In the genomic region with DNA sequence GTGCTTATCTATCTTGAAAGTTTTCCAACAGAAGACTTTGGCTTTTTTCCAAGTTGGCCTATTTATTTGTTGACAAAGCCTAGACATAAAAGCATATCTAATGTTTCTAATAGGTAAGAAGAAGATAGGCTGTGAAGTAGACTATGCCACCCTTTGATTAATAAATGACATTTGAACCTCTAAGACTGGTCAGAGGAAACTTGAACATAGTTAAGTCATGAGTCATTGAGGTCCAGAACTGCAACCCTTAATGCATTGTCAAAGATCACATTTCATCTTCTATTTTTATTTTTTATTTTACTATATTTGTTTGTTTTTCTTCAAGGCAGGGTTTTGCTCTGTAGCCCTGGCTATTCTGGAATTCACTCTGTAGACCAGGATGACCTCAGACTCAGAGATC, we compare ENCODE assay signal across 15 mouse cellular contexts. TPM values are rescaled to one million over a fixed set of nuclear protein-coding genes. Genes with fewer than 3 reads are reported as not detected.
DNase-seq lines count a peak whose midpoint lies in the region; ATAC-seq and TF ChIP-seq lines count a peak whose summit lies in the region.
"Had no signal": no experiment of that assay in that cellular context is flagged by ENCODE, and none has a peak within 500 bp of the region (broad histone marks: within the 10 kb centered on the region; RNA-seq: fewer than 3 reads in every experiment).

No protein-coding gene starts in this region.

- no peak for TF ChIP-seq CTCF in kidney, adult 2 months (conservative IDR thresholded peaks at IDR 0.05; ENCODE audit: insufficient read depth, insufficient read length, low read depth, low read length)
- TF ChIP-seq CTCF in lung, postnatal 0 days (IDR thresholded peaks at IDR 0.05) = no peak

- H3K9me3 ChIP-seq in lung, postnatal 0 days (ENCODE audit: low read length) = no peaks in the 10 kb centered on the region
- H3K9me3 ChIP-seq in forebrain, embryonic 12.5 days = no peaks in the 10 kb centered on the region
- H3K9me3 ChIP-seq: embryonic facial prominence, embryonic 12.5 days; hindbrain, embryonic 10.5 days had no signal

- H3K4me1 ChIP-seq in kidney, adult 2 months (ENCODE audit: control insufficient read depth, insufficient read depth, low read length) = peaks cover 11% of the 10 kb centered on the region
- H3K4me1 ChIP-seq in lung, postnatal 0 days (ENCODE audit: insufficient read depth, low read depth, low read length) = no peaks in the 10 kb centered on the region
- no peaks in the 10 kb centered on the region; the same call in none of the 2 replicates for H3K4me1 ChIP-seq in forebrain, embryonic 12.5 days
- H3K4me1 ChIP-seq: embryonic facial prominence, embryonic 12.5 days; hindbrain, embryonic 10.5 days had no signal

- no peak overlapping the region for H3K4me2 ChIP-seq in lung, postnatal 0 days (replicated peaks; ENCODE audit: low read depth, low read length)
- H3K4me2 ChIP-seq in forebrain, embryonic 12.5 days = no peak overlapping the region
- H3K4me2 ChIP-seq: embryonic facial prominence, embryonic 12.5 days; heart, embryonic 11.5 days; hindbrain, embryonic 14.5 days had no signal

- no peak for TF ChIP-seq POLR2A in kidney, adult 2 months (IDR thresholded peaks at IDR 0.05; ENCODE audit: low read depth, low read length)

- no peak overlapping the region for H3K4me3 ChIP-seq in kidney, adult 2 months (ENCODE audit: insufficient read depth, low read depth, low read length)
- no peak overlapping the region for H3K4me3 ChIP-seq in lung, postnatal 0 days (ENCODE audit: low read depth, low read length)
- H3K4me3 ChIP-seq in forebrain, embryonic 12.5 days (replicated peaks) = no peak overlapping the region
- H3K4me3 ChIP-seq: embryonic facial prominence, embryonic 12.5 days; hindbrain, embryonic 10.5 days had no signal

- no peak overlapping the region for H3K9ac ChIP-seq in lung, postnatal 0 days (replicated peaks; ENCODE audit: low read depth)
- H3K9ac ChIP-seq in forebrain, embryonic 12.5 days = no peak overlapping the region
- H3K9ac ChIP-seq: embryonic facial prominence, embryonic 12.5 days; hindbrain, embryonic 14.5 days had no signal

- peak; percentile 53 for ATAC-seq in lung, postnatal 0 days
- ATAC-seq in forebrain, embryonic 12.5 days (ENCODE audit: low FRiP score) = no peak
- ATAC-seq: forebrain, embryonic 16.5 days had no signal

- TF ChIP-seq EP300 in lung, postnatal 0 days (IDR thresholded peaks at IDR 0.05) = no peak

- H3K27ac ChIP-seq in kidney, adult 2 months (ENCODE audit: insufficient read depth, low read depth, low read length) = no peak overlapping the region
- H3K27ac ChIP-seq in lung, postnatal 0 days (ENCODE audit: low read length) = no peak overlapping the region
- H3K27ac ChIP-seq in forebrain, embryonic 12.5 days = no peak overlapping the region
- H3K27ac ChIP-seq: embryonic facial prominence, embryonic 12.5 days; hindbrain, embryonic 10.5 days; hindbrain, embryonic 14.5 days had no signal

- peak; percentile 12 for DNase-seq in kidney, adult 2 months
- no peak for DNase-seq in kidney, adult 11 months
- peak; percentile 40 for DNase-seq in lung, postnatal 0 days (ENCODE audit: low spot score)
- no peak for DNase-seq in lung, postnatal 10 days
- DNase-seq in 416B (ENCODE audit: low read depth) = peak; percentile 34
- DNase-seq: adrenal gland, adult 8-10 months; cerebellum, adult 8-10 months; gastrocnemius, postnatal 10 days had no signal

- H3K36me3 ChIP-seq in kidney, adult 2 months (ENCODE audit: control insufficient read depth, insufficient read depth, low read length) = no peaks in the 10 kb centered on the region; the same call in 1 of the 2 replicates
- H3K36me3 ChIP-seq in lung, postnatal 0 days (ENCODE audit: insufficient read depth, low read length) = no peaks in the 10 kb centered on the region
- H3K36me3 ChIP-seq in forebrain, embryonic 12.5 days (replicated peaks) = peaks cover 12% of the 10 kb centered on the region

- no peaks in the 10 kb centered on the region for H3K27me3 ChIP-seq in kidney, adult 2 months (replicated peaks; ENCODE audit: control insufficient read depth, insufficient read depth, low read length)
- H3K27me3 ChIP-seq in lung, postnatal 0 days (replicated peaks; ENCODE audit: insufficient read depth, low read length) = no peaks in the 10 kb centered on the region
- no peaks in the 10 kb centered on the region for H3K27me3 ChIP-seq in forebrain, embryonic 12.5 days
- H3K27me3 ChIP-seq: CH12.LX; embryonic facial prominence, embryonic 12.5 days had no signal

RNA-seq across cellular contexts. Expression of a gene that starts 45.6 kb away (rescaled TPM):
- 2.9 and 4.8 TPM in 2 replicates for polyA plus RNA-seq in kidney, adult 2 months (2012; rRNA removed)
- 0.60 and 0.64 TPM in 2 replicates for polyA plus RNA-seq in lung, postnatal 0 days (2015; fragmentation: Nextera tagmentation; extraction: Ambion mirVana)
- 0.24 and 0.34 TPM in 2 replicates for polyA plus RNA-seq in forebrain, embryonic 12.5 days (2016; fragmentation: Nextera tagmentation; extraction: Ambion mirVana)

RNA-seq across cellular contexts. Expression of a gene that starts 48.5 kb away (rescaled TPM):
- 4.6 and 5.7 TPM in 2 replicates for polyA plus RNA-seq in kidney, adult 2 months (2012; rRNA removed)
- polyA plus RNA-seq in lung, postnatal 0 days (2015; fragmentation: Nextera tagmentation; extraction: Ambion mirVana) = 14.3 and 19.8 TPM in 2 replicates
- 22.9 and 24.8 TPM in 2 replicates for polyA plus RNA-seq in forebrain, embryonic 12.5 days (2016; fragmentation: Nextera tagmentation; extraction: Ambion mirVana)

Comparison
In these comparisons a context has a peak if more than half of its experiments do, and no peak if none do; other contexts are left out.
1. DNase-seq: peak in kidney, adult 2 months (single experiment), lung, postnatal 0 days (single experiment) and 416B (single experiment); none in kidney, adult 11 months (single experiment) and lung, postnatal 10 days (single experiment).